Mouse (Mus musculus) limb, embryonic 11.5 days (tissue): ENCODE results near the gene Slc16a11. TPM values are rescaled to one million over a fixed set of nuclear protein-coding genes. Genes with fewer than 3 reads are reported as not detected.

Experiments
- ATAC-seq: fragments of 200-750 bp; cut with Nextera tagmentation; 2 replicates; pipeline ENCODE4 v1.8.0; 2017; ENCODE audit warnings: low read depth; ENCODE audit not compliant: insufficient number of reproducible peaks, low FRiP score, low TSS enrichment
- DNase-seq: peaks from one replicate; pipeline ENCODE4 v3.0.0-alpha.2; 2015; ENCODE audit warnings: low spot score
- H3K27ac ChIP-seq: fragments of 300-500 bp; sonication (generic); replicated peaks from 2 replicates; pipeline ENCODE4 v1.5.1; 2014; ENCODE audit warnings: low read depth, mild to moderate bottlenecking, low read length
- H3K27me3 ChIP-seq: fragments of 300-500 bp; sonication (generic); 2 replicates; pipeline ENCODE4 v1.6.1; 2014; ENCODE audit warnings: mild to moderate bottlenecking, low read length, mixed read lengths; ENCODE audit not compliant: control insufficient read depth, insufficient read depth
- H3K36me3 ChIP-seq: fragments of 300-500 bp; sonication (generic); 2 replicates; pipeline ENCODE4 v1.6.1; 2014; ENCODE audit warnings: mild to moderate bottlenecking, low read length, moderate library complexity, mixed read lengths; ENCODE audit not compliant: control insufficient read depth, insufficient read depth
- H3K4me1 ChIP-seq: fragments of 300-500 bp; sonication (generic); 2 replicates; pipeline ENCODE4 v1.6.1; 2014; ENCODE audit warnings: low read length, mixed read lengths; ENCODE audit not compliant: control insufficient read depth, insufficient read depth
- H3K4me2 ChIP-seq: fragments of 300-500 bp; sonication (generic); 2 replicates; pipeline ENCODE4 v1.6.1; 2014; ENCODE audit warnings: low read depth, mild to moderate bottlenecking, moderate library complexity; ENCODE audit not compliant: severe bottlenecking
- H3K4me3 ChIP-seq: fragments of 300-500 bp; sonication (generic); 2 replicates; pipeline ENCODE4 v1.5.1; 2014; ENCODE audit warnings: low read depth, low read length
- H3K9ac ChIP-seq: fragments of 300-500 bp; sonication (generic); 2 replicates; pipeline ENCODE4 v1.6.1; 2014; ENCODE audit warnings: mild to moderate bottlenecking, low read length
- H3K9me3 ChIP-seq: fragments of 300-500 bp; sonication (generic); 2 replicates; pipeline ENCODE4 v1.6.1; 2016; ENCODE audit warnings: low read length; ENCODE audit not compliant: control insufficient read depth
- WGBS: fragments of 180-500 bp; shearing (Covaris S2); extraction: QIAGEN DNeasy Blood & Tissue Kit; methylation state at CpG from one replicate; pipeline ENCODE4 v1.1.7; 2014; 5-methylcytosine and 5-hydroxymethylcytosine counted together
- polyA plus RNA-seq: library from polyadenylated mRNA; unstranded; fragments of >200 nt; fragmentation: Nextera tagmentation; extraction: Ambion mirVana; gene quantifications from 2 replicates; pipeline ENCODE4 v1.2.1, GENCODE M21; 2014

The Slc16a11 gene
- polyA plus RNA-seq, 1 experiment from 2014 or later: 0.67 TPM

DNA sequence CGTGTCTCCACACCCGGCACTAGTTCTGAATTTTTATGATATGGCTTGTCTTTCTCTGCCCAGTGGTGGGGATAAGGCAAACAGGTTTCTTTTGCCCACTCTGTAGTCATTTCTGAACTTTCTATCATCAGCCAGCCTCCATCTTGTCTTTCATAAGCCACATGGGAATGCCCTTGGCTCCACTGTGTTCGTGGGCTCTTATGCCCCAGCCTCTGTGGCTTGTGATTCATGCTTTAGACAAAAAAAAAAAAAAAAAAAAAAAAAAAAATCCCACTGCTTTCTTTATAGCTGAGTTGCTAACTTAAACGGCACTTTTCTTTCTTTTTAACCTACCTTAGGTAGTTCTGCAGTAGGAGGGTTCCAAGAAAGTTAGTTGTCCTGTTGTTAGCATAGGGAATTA is 20.4 kb upstream of the Slc16a11 start:
- Histone ChIP-seq H3K9me3 (no peaks in the 10 kb centered on the region), H3K9ac (no peak overlapping the region), H3K4me2 (no peak overlapping the region), H3K27ac (no peak overlapping the region), H3K36me3 (no peaks in the 10 kb centered on the region), H3K4me1 (no peaks in the 10 kb centered on the region), H3K27me3 (no peaks in the 10 kb centered on the region), H3K4me3 (no peak overlapping the region)
- ATAC-seq (no peak), DNase-seq (no peak)
- 86% methylated on average over 4 of the region's 4 CpGs for WGBS

DNA sequence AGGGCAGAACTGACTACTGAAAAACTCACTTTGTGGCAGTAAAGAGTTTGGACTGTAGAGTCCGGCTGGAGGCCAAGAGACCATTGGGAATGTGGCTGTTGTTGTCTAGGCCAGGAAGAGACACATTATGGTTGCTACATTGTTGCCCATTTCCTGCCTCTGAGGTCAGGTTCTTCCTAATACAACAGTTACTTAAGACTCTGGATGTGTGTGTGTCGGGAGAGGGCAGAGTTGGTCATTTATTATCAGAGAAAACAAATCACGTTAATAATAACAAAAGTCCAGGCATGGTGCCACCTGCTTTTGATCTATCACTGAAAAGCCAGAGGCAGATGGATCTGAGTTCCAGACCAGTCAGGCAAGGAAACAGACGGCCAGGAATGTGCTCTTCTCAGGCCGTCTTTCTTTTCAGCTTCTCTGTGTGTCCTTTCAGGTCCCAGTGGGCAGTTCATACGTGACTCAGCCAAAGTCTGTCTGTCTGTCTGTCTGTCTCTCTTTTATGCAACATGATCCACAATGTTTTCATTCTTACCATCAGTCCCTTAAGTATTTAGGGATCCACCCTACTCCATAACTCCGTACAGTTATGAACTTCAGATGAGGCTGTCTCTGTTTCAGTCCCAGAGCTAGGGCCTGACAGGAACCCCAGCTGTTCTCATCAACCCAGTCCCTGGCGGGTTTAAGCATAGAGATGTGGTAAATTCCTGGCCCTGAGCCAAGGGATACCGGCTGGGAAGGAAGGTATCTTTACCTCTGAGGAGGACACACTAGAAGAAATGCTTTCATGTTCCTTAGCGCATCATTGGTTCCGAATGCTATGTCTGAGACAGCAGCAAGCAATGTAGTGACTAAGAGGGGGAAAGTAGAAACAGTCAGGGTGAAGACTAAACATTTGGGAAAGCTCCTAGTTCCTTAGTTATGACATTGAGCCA is 18.9 kb upstream of the Slc16a11 start:
- no peak for DNase-seq
- Histone ChIP-seq H3K27me3 (no peaks in the 10 kb centered on the region), H3K27ac (no peak overlapping the region), H3K4me2 (no peak overlapping the region), H3K9me3 (no peaks in the 10 kb centered on the region), H3K4me3 (no peak overlapping the region), H3K4me1 (no peaks in the 10 kb centered on the region), H3K9ac (no peak overlapping the region), H3K36me3 (no peaks in the 10 kb centered on the region)
- WGBS: 63% methylated on average over 11 of the region's 11 CpGs
- no peak for ATAC-seq

DNA sequence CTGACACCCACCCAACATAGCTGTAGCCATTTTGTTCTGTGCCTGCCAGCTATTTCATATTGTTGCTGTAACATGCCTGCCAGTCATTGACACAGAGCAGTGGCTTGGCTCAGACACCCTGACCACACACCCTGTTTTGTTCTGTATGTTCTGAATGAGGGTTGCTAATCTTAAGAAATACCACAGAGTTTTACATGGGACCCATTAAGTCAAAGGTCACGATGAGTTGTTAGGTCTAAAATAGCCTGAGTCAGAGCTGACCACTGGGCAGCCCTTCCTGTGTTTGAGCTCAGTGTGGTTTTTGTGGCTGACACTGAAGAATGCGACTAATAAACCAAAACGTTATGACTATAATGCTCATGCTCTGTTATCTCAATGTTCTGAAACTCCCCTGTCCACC is 14.2 kb upstream of the Slc16a11 start:
- DNase-seq (no peak), ATAC-seq (no peak)
- Histone ChIP-seq H3K27ac (no peak overlapping the region), H3K4me1 (no peaks in the 10 kb centered on the region), H3K27me3 (no peaks in the 10 kb centered on the region), H3K9me3 (no peaks in the 10 kb centered on the region), H3K4me2 (no peak overlapping the region), H3K4me3 (no peak overlapping the region), H3K9ac (no peak overlapping the region), H3K36me3 (no peaks in the 10 kb centered on the region)
- WGBS: 88% methylated on average over 3 of the region's 3 CpGs

DNA sequence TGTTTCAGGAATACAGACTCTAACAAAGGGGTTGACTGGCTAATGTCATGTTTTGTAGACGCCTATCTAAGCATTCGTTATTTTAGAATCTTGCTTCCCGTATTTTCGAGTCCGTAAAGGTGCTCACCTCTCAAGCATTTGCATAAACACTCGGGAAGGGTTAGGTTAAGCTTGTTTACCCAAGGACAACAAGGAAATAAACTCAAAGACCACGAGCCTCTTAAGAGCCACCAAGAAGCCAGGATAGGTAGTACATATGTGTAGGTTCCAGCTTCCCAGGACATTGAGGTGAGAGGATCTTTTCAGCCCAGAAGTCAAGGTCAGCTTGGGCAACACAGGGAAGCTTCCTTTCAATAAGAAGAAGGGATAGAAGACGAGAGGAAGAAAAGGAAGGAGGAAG is 13.4 kb upstream of the Slc16a11 start:
- 80% methylated on average over 8 of the region's 8 CpGs for WGBS
- no peaks in the 10 kb centered on the region for H3K36me3 ChIP-seq
- no peak overlapping the region for H3K4me2 ChIP-seq
- DNase-seq (no peak), ATAC-seq (no peak)
- no peaks in the 10 kb centered on the region for H3K4me1 ChIP-seq
- H3K27ac ChIP-seq: no peak overlapping the region
- H3K27me3 ChIP-seq: no peaks in the 10 kb centered on the region
- H3K4me3 ChIP-seq: no peak overlapping the region
- no peak overlapping the region for H3K9ac ChIP-seq
- no peaks in the 10 kb centered on the region for H3K9me3 ChIP-seq

GRCm38 (mm10) chr11:70200036-70200608 is 12.4 kb upstream of the Slc16a11 start:
- DNase-seq (no peak), ATAC-seq (no peak)
- Histone ChIP-seq H3K27ac (no peak overlapping the region), H3K9ac (no peak overlapping the region), H3K36me3 (no peaks in the 10 kb centered on the region), H3K4me2 (no peak overlapping the region), H3K27me3 (no peaks in the 10 kb centered on the region), H3K4me3 (no peak overlapping the region), H3K9me3 (no peaks in the 10 kb centered on the region), H3K4me1 (no peaks in the 10 kb centered on the region)
- 84% methylated on average over 5 of the region's 5 CpGs for WGBS

- Histone ChIP-seq H3K4me3 (no peak overlapping the region), H3K9me3 (no peaks in the 10 kb centered on the region), H3K27me3 (no peaks in the 10 kb centered on the region), H3K4me2 (no peak overlapping the region), H3K36me3 (no peaks in the 10 kb centered on the region), H3K9ac (no peak overlapping the region), H3K27ac (no peak overlapping the region), H3K4me1 (no peaks in the 10 kb centered on the region)
- DNase-seq: peak; percentile 91
- 39% methylated on average over 5 of the region's 5 CpGs for WGBS
- ATAC-seq: no peak
These were observed 10.9 kb upstream of the Slc16a11 start for GRCm38 (mm10) chr11:70201691-70202090.

GRCm38 (mm10) chr11:70206801-70207200 is 5.8 kb upstream of the Slc16a11 start:
- no peak overlapping the region for H3K9ac ChIP-seq
- no peak for ATAC-seq
- H3K36me3 ChIP-seq: no peaks in the 10 kb centered on the region
- 79% methylated on average over 2 of the region's 2 CpGs for WGBS
- no peaks in the 10 kb centered on the region for H3K4me1 ChIP-seq
- H3K4me2 ChIP-seq: no peak overlapping the region
- H3K27me3 ChIP-seq: no peaks in the 10 kb centered on the region
- H3K4me3 ChIP-seq: no peak overlapping the region
- H3K9me3 ChIP-seq: no peaks in the 10 kb centered on the region
- H3K27ac ChIP-seq: no peak overlapping the region
- DNase-seq: no peak

DNA sequence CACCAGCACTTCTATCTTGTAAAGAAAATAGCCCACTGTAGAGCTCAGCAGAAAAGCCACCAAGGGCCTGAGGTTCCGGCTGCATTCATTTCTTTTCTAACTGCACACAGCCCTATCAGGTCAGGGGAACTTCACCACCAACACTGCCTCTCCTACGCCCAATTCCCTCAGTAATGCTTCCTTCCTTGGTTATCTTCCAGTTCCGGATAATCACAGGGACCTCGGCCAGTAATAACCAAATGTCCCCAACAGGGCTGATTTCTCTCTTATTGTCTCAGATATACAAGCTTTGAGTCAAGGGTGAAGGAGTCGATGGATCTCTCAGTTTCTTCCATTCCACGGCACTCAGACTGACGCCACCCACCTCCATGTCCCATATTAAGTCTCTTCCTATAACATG is 5.3 kb upstream of the Slc16a11 start:
- Histone ChIP-seq H3K9ac (no peak overlapping the region), H3K27me3 (no peaks in the 10 kb centered on the region; the same call in 1 of the 2 replicates), H3K36me3 (no peaks in the 10 kb centered on the region), H3K4me2 (no peak overlapping the region), H3K4me3 (no peak overlapping the region), H3K27ac (no peak overlapping the region), H3K4me1 (no peaks in the 10 kb centered on the region), H3K9me3 (no peaks in the 10 kb centered on the region)
- 87% methylated on average over 7 of the region's 7 CpGs for WGBS
- ATAC-seq (no peak), DNase-seq (no peak)
